Mouse (Mus musculus): ENCODE results near the gene B3gat1. TPM values are rescaled to one million over a fixed set of nuclear protein-coding genes. Genes with fewer than 3 reads are reported as not detected.

The B3gat1 gene
- polyA plus RNA-seq, 1 experiment from 2014 or later = 46.6 TPM

DNA sequence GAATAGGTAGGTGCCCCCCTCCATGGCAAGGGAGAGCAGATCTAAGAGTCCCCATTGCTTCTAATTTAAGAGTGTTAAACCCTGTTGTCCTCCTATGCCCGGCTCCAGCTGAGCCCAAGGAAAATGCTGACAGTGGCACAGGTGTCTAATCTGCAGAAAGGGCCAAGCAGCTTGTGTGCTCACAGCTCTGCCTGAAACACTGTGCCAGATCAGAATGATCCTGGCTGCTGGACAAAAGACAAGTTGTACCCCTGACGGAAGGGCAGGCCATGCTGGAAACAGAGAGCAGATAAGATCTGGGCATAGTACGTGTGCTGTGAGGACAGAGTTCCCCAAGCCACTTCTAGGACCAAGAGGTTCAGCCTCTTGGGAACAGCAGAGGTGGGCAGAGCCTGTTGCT is 59.3 kb downstream of the B3gat1 start:
- ATAC-seq (ENCODE audit: low FRiP score, low TSS enrichment) (0 out of 2 replicates have a peak, but pooled peaks have one; percentile 34), DNase-seq (no peak)
- Histone ChIP-seq H3K9me3 (ENCODE audit: control insufficient read depth, low read length) (no peaks in the 10 kb centered on the region), H3K4me2 (ENCODE audit: low read length) (no peak overlapping the region), H3K4me1 (ENCODE audit: control insufficient read depth, insufficient read depth, low read length) (no peaks in the 10 kb centered on the region), H3K27ac (replicated peaks; ENCODE audit: low read depth, low read length) (no peak overlapping the region), H3K4me3 (replicated peaks; ENCODE audit: low read depth, low read length) (no peak overlapping the region), H3K9ac (replicated peaks; ENCODE audit: low read length) (no peak overlapping the region), H3K27me3 (ENCODE audit: control insufficient read depth, insufficient read depth, low read length) (no peaks in the 10 kb centered on the region), H3K36me3 (ENCODE audit: control insufficient read depth, insufficient read depth, low read length) (no peaks in the 10 kb centered on the region)
- 83% methylated on average over 3 of the region's 3 CpGs for WGBS

DNA sequence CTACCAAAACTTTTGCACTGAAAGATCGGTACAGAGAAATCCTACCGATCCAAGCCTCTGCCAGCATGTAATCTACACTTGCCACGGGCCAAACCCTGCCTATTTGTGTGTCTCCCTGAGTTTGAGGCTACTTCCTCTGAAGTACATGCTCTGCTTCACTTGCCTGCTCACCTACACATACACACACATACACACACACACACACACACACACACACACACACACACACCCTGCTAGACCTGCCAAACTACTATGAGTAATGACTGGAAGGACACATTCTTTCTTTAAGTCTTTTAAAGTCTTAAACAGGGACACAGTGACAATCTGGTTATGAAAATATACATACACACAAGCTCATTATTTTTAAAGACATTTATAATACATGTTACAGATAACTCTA is 64.7 kb downstream of the B3gat1 start:
- Histone ChIP-seq H3K36me3 (ENCODE audit: control insufficient read depth, insufficient read depth, low read length) (no peaks in the 10 kb centered on the region), H3K4me1 (ENCODE audit: control insufficient read depth, insufficient read depth, low read length) (no peaks in the 10 kb centered on the region), H3K4me3 (replicated peaks; ENCODE audit: low read depth, low read length) (no peak overlapping the region), H3K9me3 (ENCODE audit: control insufficient read depth, low read length) (no peaks in the 10 kb centered on the region), H3K4me2 (ENCODE audit: low read length) (no peak overlapping the region), H3K27ac (replicated peaks; ENCODE audit: low read depth, low read length) (no peak overlapping the region), H3K27me3 (ENCODE audit: control insufficient read depth, insufficient read depth, low read length) (no peaks in the 10 kb centered on the region), H3K9ac (replicated peaks; ENCODE audit: low read length) (no peak overlapping the region)
- 95% methylated on average over 3 of the region's 3 CpGs for WGBS
- no peak for DNase-seq
- ATAC-seq (ENCODE audit: low FRiP score, low TSS enrichment) = no peak

DNA sequence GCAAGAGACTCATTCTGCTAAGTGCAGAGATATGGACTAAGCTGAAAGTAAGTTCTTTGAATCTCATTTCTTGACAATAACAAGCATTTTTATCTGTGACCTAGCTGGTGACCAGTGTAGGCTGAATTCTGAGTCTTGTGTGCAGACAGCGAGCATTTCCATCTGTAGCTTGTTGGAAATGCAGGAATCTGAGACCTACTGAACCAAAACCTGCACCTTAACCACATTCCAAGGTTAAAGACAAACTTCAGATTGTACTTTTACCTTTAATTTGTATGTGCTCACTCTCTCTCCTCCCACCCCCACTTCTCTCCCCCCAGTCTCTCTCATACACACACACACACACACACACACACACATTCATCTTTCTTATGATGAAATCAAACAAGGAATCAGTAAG is 65.2 kb downstream of the B3gat1 start:
- no peak for DNase-seq
- Histone ChIP-seq H3K9me3 (ENCODE audit: control insufficient read depth, low read length) (no peaks in the 10 kb centered on the region), H3K27ac (replicated peaks; ENCODE audit: low read depth, low read length) (no peak overlapping the region), H3K4me3 (replicated peaks; ENCODE audit: low read depth, low read length) (no peak overlapping the region), H3K36me3 (ENCODE audit: control insufficient read depth, insufficient read depth, low read length) (no peaks in the 10 kb centered on the region), H3K4me2 (ENCODE audit: low read length) (no peak overlapping the region), H3K9ac (replicated peaks; ENCODE audit: low read length) (no peak overlapping the region), H3K4me1 (ENCODE audit: control insufficient read depth, insufficient read depth, low read length) (no peaks in the 10 kb centered on the region), H3K27me3 (ENCODE audit: control insufficient read depth, insufficient read depth, low read length) (no peaks in the 10 kb centered on the region)
- 87% methylated on average over 1 of the region's 1 CpGs for WGBS
- no peak for ATAC-seq (ENCODE audit: low FRiP score, low TSS enrichment)

DNA sequence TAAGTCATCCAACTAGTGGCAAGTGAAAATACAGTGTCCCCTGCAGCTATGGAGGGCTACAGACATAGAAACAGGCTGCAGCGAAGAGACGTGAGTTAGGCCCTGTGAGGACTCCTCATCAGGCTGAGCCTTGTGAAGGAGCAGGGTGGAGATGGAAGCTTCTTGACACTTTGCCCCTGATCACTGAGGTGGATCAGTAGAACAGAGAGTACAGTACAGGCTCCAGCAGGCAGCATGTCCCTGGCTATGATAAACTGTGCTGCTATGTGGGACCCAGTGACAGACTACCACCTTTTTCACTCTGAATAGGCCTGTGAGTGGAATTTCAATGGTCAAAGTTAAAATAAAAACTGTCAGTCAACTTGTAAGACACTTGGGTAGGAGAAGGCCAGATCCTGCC is 66.8 kb downstream of the B3gat1 start:
- H3K27me3 ChIP-seq (ENCODE audit: control insufficient read depth, insufficient read depth, low read length) = no peaks in the 10 kb centered on the region
- no peak overlapping the region for H3K4me2 ChIP-seq (ENCODE audit: low read length)
- no peaks in the 10 kb centered on the region for H3K4me1 ChIP-seq (ENCODE audit: control insufficient read depth, insufficient read depth, low read length)
- ATAC-seq (ENCODE audit: low FRiP score, low TSS enrichment) = no peak
- WGBS = 93% methylated on average over 2 of the region's 2 CpGs
- H3K36me3 ChIP-seq (ENCODE audit: control insufficient read depth, insufficient read depth, low read length) = no peaks in the 10 kb centered on the region
- H3K27ac ChIP-seq (replicated peaks; ENCODE audit: low read depth, low read length) = no peak overlapping the region
- no peak overlapping the region for H3K9ac ChIP-seq (replicated peaks; ENCODE audit: low read length)
- H3K9me3 ChIP-seq (ENCODE audit: control insufficient read depth, low read length) = no peaks in the 10 kb centered on the region
- H3K4me3 ChIP-seq (replicated peaks; ENCODE audit: low read depth, low read length) = no peak overlapping the region
- no peak for DNase-seq

DNA sequence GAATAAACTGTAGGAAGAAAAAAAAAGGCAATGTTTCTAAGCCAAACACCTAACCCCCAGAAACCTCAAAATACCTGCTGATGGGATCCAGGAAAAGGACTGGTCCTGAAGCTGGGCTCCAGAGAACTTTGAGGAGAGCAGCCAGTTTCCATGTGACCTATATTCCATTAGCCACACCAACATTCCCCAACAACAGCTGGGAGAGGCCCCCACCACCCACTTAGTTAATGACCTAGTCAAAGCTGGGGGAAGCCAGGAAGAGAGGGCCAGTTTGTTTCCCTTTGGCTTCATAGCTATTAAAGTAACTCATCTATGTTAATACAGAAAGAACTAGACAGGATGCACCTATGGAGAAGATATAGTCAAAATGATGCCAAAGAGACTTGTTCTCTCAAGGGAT is 70.8 kb downstream of the B3gat1 start:
- no peaks in the 10 kb centered on the region for H3K36me3 ChIP-seq (ENCODE audit: control insufficient read depth, insufficient read depth, low read length)
- H3K4me2 ChIP-seq (ENCODE audit: low read length) = no peak overlapping the region
- peaks cover 4% of the 10 kb centered on the region; the same call in 1 of the 2 replicates for H3K4me1 ChIP-seq (ENCODE audit: control insufficient read depth, insufficient read depth, low read length)
- no peaks in the 10 kb centered on the region for H3K27me3 ChIP-seq (ENCODE audit: control insufficient read depth, insufficient read depth, low read length)
- no peak overlapping the region for H3K4me3 ChIP-seq (replicated peaks; ENCODE audit: low read depth, low read length)
- H3K9me3 ChIP-seq (ENCODE audit: control insufficient read depth, low read length) = no peaks in the 10 kb centered on the region
- H3K27ac ChIP-seq (replicated peaks; ENCODE audit: low read depth, low read length) = no peak overlapping the region
- DNase-seq (no peak), ATAC-seq (ENCODE audit: low FRiP score, low TSS enrichment) (no peak)
- H3K9ac ChIP-seq (replicated peaks; ENCODE audit: low read length) = no peak overlapping the region

DNA sequence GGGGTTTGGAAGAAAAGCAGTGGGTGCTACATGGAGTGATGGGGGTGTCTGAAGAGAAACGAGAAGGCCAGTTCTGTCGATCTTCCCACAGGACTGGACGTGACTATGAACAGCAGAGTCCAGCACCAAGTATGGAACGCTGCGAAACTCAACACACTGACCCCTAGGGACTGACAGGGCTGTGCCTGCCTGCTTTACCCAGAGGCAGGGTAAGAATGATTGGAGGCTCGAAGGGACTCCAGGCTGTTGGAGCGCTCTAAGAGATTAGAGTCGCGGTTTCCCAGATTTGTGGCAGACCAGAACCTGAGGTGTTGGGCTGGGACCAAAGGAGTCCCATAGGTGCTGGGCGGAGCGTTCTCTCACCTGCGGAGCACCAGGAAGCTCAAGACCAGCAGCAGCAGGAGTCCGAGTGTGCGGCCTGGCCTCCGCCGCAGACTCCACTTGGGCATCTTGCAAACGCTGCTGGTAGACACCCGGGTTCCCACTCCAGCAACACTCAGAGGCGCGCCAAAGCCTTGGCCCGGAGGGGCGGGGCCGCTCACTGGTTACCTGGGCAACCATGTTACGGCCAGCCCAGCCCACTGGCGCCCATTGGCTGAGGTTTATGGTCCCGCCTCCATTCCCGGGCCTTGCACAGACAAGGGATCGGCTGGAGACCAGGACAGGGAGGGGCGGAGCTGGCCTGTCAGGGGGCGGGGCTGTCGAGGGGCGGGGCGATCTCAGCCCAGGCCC is 72.6 kb downstream of the B3gat1 start, which contains the start of gene Glb1l2:
Glb1l2 (minus strand) TSS at position 534 of the 732 bp plus-strand sequence.
- H3K9ac ChIP-seq (replicated peaks; ENCODE audit: low read length) = peak within 1 kb of the TSS; percentile 47; the same call in 1 of the 2 replicates
- under 1% methylated on average over 33 of the region's 33 CpGs for WGBS
- peak; percentile 95 for DNase-seq
- H3K4me1 ChIP-seq (ENCODE audit: control insufficient read depth, insufficient read depth, low read length) = peaks cover 4% of the 10 kb centered on the region; the same call in 1 of the 2 replicates
- ATAC-seq (ENCODE audit: low FRiP score, low TSS enrichment) = peak; percentile 100
- no peaks in the 10 kb centered on the region for H3K9me3 ChIP-seq (ENCODE audit: control insufficient read depth, low read length)
- no peaks in the 10 kb centered on the region for H3K36me3 ChIP-seq (ENCODE audit: control insufficient read depth, insufficient read depth, low read length)
- H3K4me2 ChIP-seq (ENCODE audit: low read length) = peak within 1 kb of the TSS; percentile 87
- H3K27me3 ChIP-seq (ENCODE audit: control insufficient read depth, insufficient read depth, low read length) = no peaks in the 10 kb centered on the region
- H3K4me3 ChIP-seq (replicated peaks; ENCODE audit: low read depth, low read length) = peak within 1 kb of the TSS; percentile 48
- H3K27ac ChIP-seq (replicated peaks; ENCODE audit: low read depth, low read length) = peak within 1 kb of the TSS; percentile 26; the same call in 1 of the 2 replicates

DNA sequence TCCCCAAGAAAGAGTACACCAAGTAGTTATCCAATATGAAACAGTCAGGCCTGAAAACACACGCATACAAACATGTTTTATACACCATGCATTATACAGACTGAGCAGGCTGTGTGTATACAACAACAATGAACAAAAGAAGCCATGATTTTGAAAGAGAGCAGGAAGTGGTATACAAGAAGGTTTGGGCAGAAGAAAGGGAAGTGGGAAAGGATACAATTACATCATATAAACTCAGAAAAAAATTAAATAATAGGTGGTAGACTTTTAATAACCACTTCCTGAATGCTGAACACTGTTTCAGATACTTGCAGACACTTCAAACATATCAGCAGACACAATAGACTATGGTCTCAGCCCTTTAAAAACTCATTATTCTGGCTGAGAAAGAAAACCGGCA is 75.2 kb downstream of the B3gat1 start:
- Histone ChIP-seq H3K4me2 (ENCODE audit: low read length) (no peak overlapping the region), H3K27ac (replicated peaks; ENCODE audit: low read depth, low read length) (no peak overlapping the region), H3K27me3 (ENCODE audit: control insufficient read depth, insufficient read depth, low read length) (no peaks in the 10 kb centered on the region), H3K4me3 (replicated peaks; ENCODE audit: low read depth, low read length) (no peak overlapping the region), H3K9ac (replicated peaks; ENCODE audit: low read length) (no peak overlapping the region), H3K4me1 (ENCODE audit: control insufficient read depth, insufficient read depth, low read length) (peaks cover 4% of the 10 kb centered on the region; the same call in 1 of the 2 replicates), H3K9me3 (ENCODE audit: control insufficient read depth, low read length) (no peaks in the 10 kb centered on the region), H3K36me3 (ENCODE audit: control insufficient read depth, insufficient read depth, low read length) (no peaks in the 10 kb centered on the region)
- DNase-seq (no peak), ATAC-seq (ENCODE audit: low FRiP score, low TSS enrichment) (no peak)
- 87% methylated on average over 2 of the region's 2 CpGs for WGBS
